Mouse (Mus musculus) gastrocnemius, postnatal 14 days (tissue): ENCODE data around the gene Tnfsf13. TPM values are rescaled to one million over a fixed set of nuclear protein-coding genes. Genes with fewer than 3 reads are reported as not detected.
"Not testable (repeated sequence)": the region's sequence is repeated elsewhere in the genome, so short reads cannot be mapped to it uniquely, and the experiment has no call there.

Experiments used
- DNase-seq: peaks from one replicate; pipeline ENCODE4 v3.0.0; 2021; ENCODE audit warnings: mixed read lengths
- intact Hi-C: fragments of 180-260 bp; cut with DNase I; formaldehyde crosslinking; loops from one replicate; pipeline ENCODE4 v1.15.1; 2025; ENCODE audit warnings: low total_unique reads
- total RNA-seq, 2 experiments: library from RNA; stranded (reverse); gene quantifications; 2 replicates each; pipeline ENCODE4 v1.2.3; 2021

Tnfsf13 gene
- total RNA-seq, 2 experiments from 2014 or later: 1.3 to 1.8 TPM

GRCm38 (mm10) chr11:69706775-69707479, 21.3 kb upstream of the Tnfsf13 start:
- intact Hi-C loops: no loop called here
- DNase-seq: peak; percentile 86

GRCm38 (mm10) chr11:69704613-69705010, 19.0 kb upstream of the Tnfsf13 start:
- intact Hi-C loops: no loop called here
- DNase-seq: no peak

- intact Hi-C loops: no loop called here
- no peak for DNase-seq
Measured at GRCm38 (mm10) chr11:69703814-69704612, 18.4 kb upstream of the Tnfsf13 start.

GRCm38 (mm10) chr11:69703381-69703780, 17.8 kb upstream of the Tnfsf13 start:
- DNase-seq, intact Hi-C loops: not testable (repeated sequence)

- DNase-seq, intact Hi-C loops: not testable (repeated sequence)
Measured at GRCm38 (mm10) chr11:69702886-69703285, 17.3 kb upstream of the Tnfsf13 start.

GRCm38 (mm10) chr11:69699595-69699994, 14.0 kb upstream of the Tnfsf13 start:
- intact Hi-C loops: no loop called here
- no peak for DNase-seq

- intact Hi-C loops: no loop called here
- no peak for DNase-seq
Measured at GRCm38 (mm10) chr11:69698574-69698973, 13.0 kb upstream of the Tnfsf13 start.

GRCm38 (mm10) chr11:69697396-69697795, 11.8 kb upstream of the Tnfsf13 start:
- intact Hi-C loops: no loop called here
- no peak for DNase-seq

- DNase-seq: peak; percentile 86
- intact Hi-C loops: no loop called here
Measured at GRCm38 (mm10) chr11:69695361-69696181, 10.0 kb upstream of the Tnfsf13 start, which contains the start of the genes Tnfsf12 and Tnfsfm13. Gene Tnfsf12 (minus strand): TSS chr11:69695849. Gene Tnfsfm13 (minus strand): TSS chr11:69696098.

- DNase-seq: no peak
- intact Hi-C loops: no loop called here
Measured at GRCm38 (mm10) chr11:69695046-69695360, 9.4 kb upstream of the Tnfsf13 start.

- intact Hi-C loops: loop anchor here (5.0 kb wide), 1 partner anchor 59 kb away; no protein-coding TSS in a partner anchor
- no peak for DNase-seq
Measured at GRCm38 (mm10) chr11:69693421-69693965, 7.9 kb upstream of the Tnfsf13 start.

GRCm38 (mm10) chr11:69692863-69693262, 7.3 kb upstream of the Tnfsf13 start:
- DNase-seq: no peak
- intact Hi-C loops: loop anchor here (5.0 kb wide), 1 partner anchor 59 kb away; no protein-coding TSS in a partner anchor

- DNase-seq: no peak
- intact Hi-C loops: loop anchor here (5.0 kb wide), 1 partner anchor 60 kb away; no protein-coding TSS in a partner anchor
Measured at GRCm38 (mm10) chr11:69692196-69692811, 6.7 kb upstream of the Tnfsf13 start.

- DNase-seq: no peak
- intact Hi-C loops: loop anchor here (5.0 kb wide), 1 partner anchor 62 kb away; no protein-coding TSS in a partner anchor
Measured at GRCm38 (mm10) chr11:69689891-69690290, 4.3 kb upstream of the Tnfsf13 start.

- no peak for DNase-seq
- intact Hi-C loops: no loop called here
Measured at GRCm38 (mm10) chr11:69687061-69687460, 1.5 kb upstream of the Tnfsf13 start.

GRCm38 (mm10) chr11:69686377-69686776, 793 bp upstream of the Tnfsf13 start:
- intact Hi-C loops: no loop called here
- DNase-seq: peak; percentile 91

GRCm38 (mm10) chr11:69684936-69685335, 648 bp downstream of the Tnfsf13 start:
- intact Hi-C loops: no loop called here
- peak; percentile 25 for DNase-seq

GRCm38 (mm10) chr11:69684128-69684745, 1.3 kb downstream of the Tnfsf13 start:
- no peak for DNase-seq
- intact Hi-C loops: no loop called here

GRCm38 (mm10) chr11:69683576-69683975, 2.0 kb downstream of the Tnfsf13 start:
- intact Hi-C loops: no loop called here
- DNase-seq: no peak
